Mouse (Mus musculus) retina, adult 2 months (tissue): Measurements from ENCODE around the gene Tnrc6c.

Source experiments
- DNase-seq: peaks from one replicate; pipeline ENCODE4 v3.0.0-alpha.2; 2012; ENCODE audit warnings: low read depth, low spot score

The Tnrc6c gene

GRCm38 (mm10) chr11:117653491-117654351, at the start of gene Tnrc6c:
TSS of gene Tnrc6c (plus strand) at chr11:117654289.
- DNase-seq: peak; percentile 65

GRCm38 (mm10) chr11:117606137-117606536, 48.0 kb upstream of the Tnrc6c start:
- DNase-seq: no peak

- DNase-seq: no peak
Observed at GRCm38 (mm10) chr11:117606605-117607203, 47.4 kb upstream of the Tnrc6c start.

GRCm38 (mm10) chr11:117608141-117608789, 45.8 kb upstream of the Tnrc6c start:
- DNase-seq: no peak

- DNase-seq: no peak
Observed at GRCm38 (mm10) chr11:117608976-117609375, 45.1 kb upstream of the Tnrc6c start.

- DNase-seq: no peak
Observed at GRCm38 (mm10) chr11:117610589-117610988, 43.5 kb upstream of the Tnrc6c start.

GRCm38 (mm10) chr11:117611068-117611467, 43.0 kb upstream of the Tnrc6c start:
- DNase-seq: no peak

- no peak for DNase-seq
Observed at GRCm38 (mm10) chr11:117611860-117612259, 42.2 kb upstream of the Tnrc6c start.

GRCm38 (mm10) chr11:117612885-117613284, 41.2 kb upstream of the Tnrc6c start:
- no peak for DNase-seq

- DNase-seq: no peak
Observed at GRCm38 (mm10) chr11:117617368-117617908, 36.7 kb upstream of the Tnrc6c start.

GRCm38 (mm10) chr11:117618214-117618613, 35.9 kb upstream of the Tnrc6c start:
- no peak for DNase-seq

- DNase-seq: no peak
Observed at GRCm38 (mm10) chr11:117618774-117619173, 35.3 kb upstream of the Tnrc6c start.

GRCm38 (mm10) chr11:117619581-117619980, 34.5 kb upstream of the Tnrc6c start:
- DNase-seq: no peak

GRCm38 (mm10) chr11:117625196-117625595, 28.9 kb upstream of the Tnrc6c start:
- DNase-seq: no peak

GRCm38 (mm10) chr11:117626557-117626956, 27.5 kb upstream of the Tnrc6c start:
- no peak for DNase-seq

GRCm38 (mm10) chr11:117627060-117627562, 27.0 kb upstream of the Tnrc6c start:
- DNase-seq: no peak

GRCm38 (mm10) chr11:117627746-117628311, 26.3 kb upstream of the Tnrc6c start:
- no peak for DNase-seq

- DNase-seq: no peak
Observed at GRCm38 (mm10) chr11:117628312-117628779, 25.7 kb upstream of the Tnrc6c start.

GRCm38 (mm10) chr11:117629865-117630264, 24.2 kb upstream of the Tnrc6c start:
- no peak for DNase-seq

- no peak for DNase-seq
Observed at GRCm38 (mm10) chr11:117630868-117631565, 23.1 kb upstream of the Tnrc6c start.

GRCm38 (mm10) chr11:117633310-117633709, 20.8 kb upstream of the Tnrc6c start:
- DNase-seq: no peak
